Mouse (Mus musculus) hematopoietic multipotent progenitor cell, adult 10-12 weeks (in vitro differentiated cells): Measurements from ENCODE around the gene Piwil1. TPM values are rescaled to one million over a fixed set of nuclear protein-coding genes. Genes with fewer than 3 reads are reported as not detected.

ENCODE experiments used
- polyA plus RNA-seq: library from polyadenylated mRNA; stranded (reverse); fragments of >175 nt; gene quantifications from 2 replicates; pipeline ENCODE4 v1.2.3, GENCODE M21; 2012; ENCODE audit warnings: low replicate concordance

Piwil1 gene
- not detected in 2 replicates for polyA plus RNA-seq

DNA sequence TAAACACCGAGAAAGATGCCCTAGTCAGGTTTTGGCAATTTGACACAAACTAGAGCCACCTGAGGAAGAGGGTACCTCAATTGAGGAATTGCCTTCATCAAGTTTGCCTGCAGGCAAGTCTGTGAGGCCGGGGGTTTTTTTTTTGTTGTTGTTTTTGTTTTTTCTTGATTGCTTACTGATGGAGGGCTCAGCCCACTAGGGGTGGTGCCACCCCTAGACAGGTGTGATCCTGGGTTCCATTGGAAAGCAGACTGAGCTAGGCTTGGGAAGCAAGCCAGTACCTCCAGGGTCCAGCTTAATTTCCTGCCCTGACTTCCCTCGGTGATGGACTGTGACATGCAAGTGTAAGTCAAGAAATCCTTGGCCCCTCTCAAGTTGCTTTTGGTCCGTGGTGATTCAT lies at the start of gene Piwil1:
Piwil1 (plus strand) TSS at position 301 of the 400 bp plus-strand sequence.

Other genes starting within 250 kb of the Piwil1 start
- gene Fzd10, start 101.7 kb upstream of the Piwil1 start, polyA plus RNA-seq: 0.08 and 0.10 TPM in 2 replicates